Mouse (Mus musculus): Measurements from ENCODE around the gene Zfp108.

- TF ChIP-seq CTCF (IDR thresholded peaks at IDR 0.05; ENCODE audit: control insufficient read depth, insufficient read depth, insufficient read length) = no peak
- TF ChIP-seq MAX (IDR thresholded peaks at IDR 0.05) = no peak
- no peak for TF ChIP-seq USF1 (IDR thresholded peaks at IDR 0.05; ENCODE audit: low read depth)
- TF ChIP-seq CEBPB (IDR thresholded peaks at IDR 0.05; ENCODE audit: low read depth) = no peak
Measured at GRCm38 (mm10) chr7:24294763-24295162, 40.2 kb downstream of the Zfp108 start.
